Mouse (Mus musculus) forebrain, embryonic 16.5 days (tissue): ENCODE results near the gene Tbc1d21. TPM values are rescaled to one million over a fixed set of nuclear protein-coding genes. Genes with fewer than 3 reads are reported as not detected.

Experiments used
- ATAC-seq: fragments of 200-750 bp; cut with Nextera tagmentation; 2 replicates; pipeline ENCODE4 v1.8.0; 2017; ENCODE audit warnings: mild to moderate bottlenecking, moderate library complexity
- H3K27ac ChIP-seq: fragments of 300-500 bp; sonication (generic); 2 replicates; pipeline ENCODE4 v1.5.1; 2014; ENCODE audit warnings: low read length, control low read depth
- H3K27me3 ChIP-seq: fragments of 300-500 bp; sonication (generic); replicated peaks from 2 replicates; pipeline ENCODE4 v1.6.1; 2014; ENCODE audit warnings: low read length; ENCODE audit not compliant: control insufficient read depth, insufficient read depth
- H3K36me3 ChIP-seq: fragments of 300-500 bp; sonication (generic); 2 replicates; pipeline ENCODE4 v1.6.1; 2014; ENCODE audit not compliant: control insufficient read depth, insufficient read depth
- H3K4me1 ChIP-seq: fragments of 300-500 bp; sonication (generic); replicated peaks from 2 replicates; pipeline ENCODE4 v1.6.1; 2014; ENCODE audit warnings: low read length; ENCODE audit not compliant: control insufficient read depth, insufficient read depth
- H3K4me2 ChIP-seq: fragments of 300-500 bp; sonication (generic); 2 replicates; pipeline ENCODE4 v1.6.1; 2014; ENCODE audit warnings: mild to moderate bottlenecking, low read length, control low read depth
- H3K4me3 ChIP-seq: fragments of 300-500 bp; sonication (generic); replicated peaks from 2 replicates; pipeline ENCODE4 v1.5.1; 2014; ENCODE audit warnings: mild to moderate bottlenecking, low read length, control low read depth
- H3K9ac ChIP-seq: fragments of 300-500 bp; sonication (generic); replicated peaks from 2 replicates; pipeline ENCODE4 v1.6.1; 2014; ENCODE audit warnings: low read depth, low read length, control low read depth
- H3K9me3 ChIP-seq: fragments of 300-500 bp; sonication (generic); 2 replicates; pipeline ENCODE4 v1.6.1; 2016; ENCODE audit warnings: low read length; ENCODE audit not compliant: control insufficient read depth
- WGBS: fragments of 180-500 bp; shearing (Covaris S2); extraction: QIAGEN DNeasy Blood & Tissue Kit; methylation state at CpG from one replicate; pipeline ENCODE4 v1.1.7; 2014; 5-methylcytosine and 5-hydroxymethylcytosine counted together
- polyA plus RNA-seq: library from polyadenylated mRNA; unstranded; fragments of >200 nt; fragmentation: Nextera tagmentation; extraction: Ambion mirVana; gene quantifications from 2 replicates; pipeline ENCODE4 v1.2.1, GENCODE M21; 2015

Tbc1d21 gene
- polyA plus RNA-seq, 1 experiment from 2014 or later: not detected

DNA sequence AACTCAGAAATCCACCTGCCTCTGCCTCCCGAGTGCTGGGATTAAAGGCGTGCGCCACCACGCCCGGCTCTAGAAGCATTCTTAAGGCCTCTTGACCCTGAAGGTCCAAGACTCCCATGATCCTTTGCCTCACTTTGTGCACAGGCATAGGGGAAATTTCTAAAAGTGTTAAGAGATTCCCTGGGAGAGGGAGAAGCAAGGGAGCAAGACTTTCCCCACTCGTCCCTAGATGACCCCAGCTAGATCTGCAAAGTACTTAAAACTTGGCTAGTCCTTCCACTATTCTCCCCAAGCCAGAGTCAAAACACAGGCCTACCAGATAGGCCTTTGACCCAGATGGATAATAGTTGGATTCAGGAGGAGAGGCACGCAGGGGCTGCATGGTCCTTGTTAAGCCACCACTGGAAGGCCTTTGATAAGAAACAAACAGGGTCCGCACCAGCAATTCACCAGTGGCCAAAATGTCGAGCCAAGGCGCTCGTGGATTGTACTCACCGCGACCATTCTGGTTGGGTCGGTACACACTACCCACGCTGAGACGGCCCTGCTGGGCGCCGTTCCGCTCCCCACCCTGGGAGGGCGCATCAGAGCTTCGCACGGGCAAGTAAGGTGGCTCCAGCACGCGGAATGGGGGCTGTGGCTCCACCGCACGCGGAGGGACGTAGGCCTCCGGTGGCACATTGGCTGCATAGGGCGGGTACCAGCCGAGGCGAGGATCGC lies 58.9 kb downstream of the Tbc1d21 start:
- H3K27ac ChIP-seq: no peak overlapping the region
- H3K4me2 ChIP-seq: peak overlapping the region; percentile 50
- no peak for ATAC-seq
- H3K27me3 ChIP-seq: peaks cover 8% of the 10 kb centered on the region; the same call in 1 of the 2 replicates
- peak overlapping the region; percentile 61; the same call in 1 of the 2 replicates for H3K9ac ChIP-seq
- H3K4me1 ChIP-seq: peaks cover 57% of the 10 kb centered on the region
- WGBS: 59% methylated on average over 33 of the region's 33 CpGs
- no peaks in the 10 kb centered on the region for H3K9me3 ChIP-seq
- H3K36me3 ChIP-seq: no peaks in the 10 kb centered on the region
- peak overlapping the region; percentile 46 for H3K4me3 ChIP-seq

DNA sequence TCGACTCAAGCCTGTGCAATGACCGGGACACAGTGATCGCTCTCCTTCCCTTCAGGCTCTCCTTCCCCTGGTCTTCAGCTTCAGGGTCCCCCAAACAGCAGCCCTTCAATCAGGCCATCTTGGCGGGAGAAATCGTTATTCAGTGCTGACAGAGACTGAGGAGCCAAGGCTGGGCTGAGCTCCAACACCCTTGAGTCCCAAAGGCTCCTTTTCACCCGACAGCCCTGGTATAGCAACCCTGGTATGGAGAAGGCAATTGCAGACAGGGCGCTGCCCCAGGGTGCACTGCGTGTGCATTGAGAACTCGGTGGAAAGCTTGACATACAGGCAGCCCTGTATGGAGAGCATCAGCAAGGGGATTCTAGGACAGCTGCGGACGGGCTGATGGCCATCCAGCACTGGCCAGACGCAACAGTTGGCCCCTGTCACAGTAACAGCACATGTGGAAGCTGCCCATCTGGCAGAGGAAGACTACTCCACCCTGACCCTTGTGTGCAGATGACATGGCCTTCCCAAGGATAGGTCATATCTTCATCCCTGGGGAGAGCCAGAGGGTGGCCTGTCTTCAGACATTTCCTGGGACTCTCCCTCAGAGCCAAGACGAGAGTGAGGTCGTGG lies 60.1 kb downstream of the Tbc1d21 start:
- H3K4me2 ChIP-seq: peak overlapping the region; percentile 14; the same call in 1 of the 2 replicates
- H3K4me3 ChIP-seq: no peak overlapping the region
- H3K9me3 ChIP-seq: no peaks in the 10 kb centered on the region
- ATAC-seq: no peak
- H3K27me3 ChIP-seq: peaks cover 8% of the 10 kb centered on the region; the same call in 1 of the 2 replicates
- no peaks in the 10 kb centered on the region for H3K36me3 ChIP-seq
- 61% methylated on average over 14 of the region's 14 CpGs for WGBS
- H3K9ac ChIP-seq: no peak overlapping the region
- H3K27ac ChIP-seq: no peak overlapping the region; the same call in 1 of the 2 replicates
- H3K4me1 ChIP-seq: peaks cover 47% of the 10 kb centered on the region

Other genes with a start within 250 kb of the Tbc1d21 start
- gene Islr, start 166.1 kb downstream of the Tbc1d21 start, polyA plus RNA-seq: 16.8 and 25.5 TPM in 2 replicates
- 74.4 and 88.4 TPM in 2 replicates for gene Islr2, start 166.1 kb downstream of the Tbc1d21 start, polyA plus RNA-seq
- 7.4 and 8.1 TPM in 2 replicates for gene Pml, start 120.7 kb downstream of the Tbc1d21 start, polyA plus RNA-seq
- gene Stoml1, start 117.3 kb downstream of the Tbc1d21 start, polyA plus RNA-seq: 104 and 120 TPM in 2 replicates
- gene Loxl1, start 57.3 kb downstream of the Tbc1d21 start, polyA plus RNA-seq: 11.5 and 14.7 TPM in 2 replicates
- 4.0 and 4.9 TPM in 2 replicates for gene Insyn1, start 118.1 kb upstream of the Tbc1d21 start, polyA plus RNA-seq
- gene Cd276, start 185.0 kb upstream of the Tbc1d21 start, polyA plus RNA-seq: 33.4 and 36.0 TPM in 2 replicates
- gene Nptn, start 211.8 kb upstream of the Tbc1d21 start, polyA plus RNA-seq: 158 and 175 TPM in 2 replicates